Mouse (Mus musculus): Measurements from ENCODE around the gene Cacna1b.

GRCm38 (mm10) chr2:24690356-24690755, 72.6 kb downstream of the Cacna1b start:
- no peak for TF ChIP-seq E2F4 (IDR thresholded peaks at IDR 0.05; ENCODE audit: insufficient read depth)
- no peak for TF ChIP-seq POLR2A (IDR thresholded peaks at IDR 0.05; ENCODE audit: insufficient read length, low read depth)
- TF ChIP-seq POLR2AphosphoS2 (IDR thresholded peaks at IDR 0.05; ENCODE audit: insufficient read length, low read depth): no peak
- TF ChIP-seq MAX (IDR thresholded peaks at IDR 0.05; ENCODE audit: low read depth): no peak
- TF ChIP-seq USF1 (IDR thresholded peaks at IDR 0.05; ENCODE audit: low read depth): no peak
- no peak for TF ChIP-seq MYOG (IDR thresholded peaks at IDR 0.05; ENCODE audit: control insufficient read depth in 1 of 3, insufficient read depth in 1 of 3, insufficient read length in 2 of 3, low read depth in 2 of 3)
- TF ChIP-seq TCF12 (IDR thresholded peaks at IDR 0.05; ENCODE audit: insufficient read depth, poor library complexity, severe bottlenecking): no peak
- TF ChIP-seq CEBPB (IDR thresholded peaks at IDR 0.05; ENCODE audit: insufficient read depth, poor library complexity, severe bottlenecking): no peak
- TF ChIP-seq TCF3 (IDR thresholded peaks at IDR 0.05; ENCODE audit: insufficient read length, low read depth): no peak
- TF ChIP-seq REST (IDR thresholded peaks at IDR 0.05; ENCODE audit: insufficient read depth, insufficient read length): no peak
- no peak for TF ChIP-seq SRF (IDR thresholded peaks at IDR 0.05; ENCODE audit: control insufficient read depth, insufficient read length, low read depth)
- TF ChIP-seq MYOD1 (IDR thresholded peaks at IDR 0.05; ENCODE audit: control insufficient read depth in 1 of 3, insufficient read length in 2 of 3, low read depth in 2 of 3): no peak
